Mouse (Mus musculus) hindbrain, embryonic 12.5 days (tissue): ENCODE data around the gene Igfbp2. TPM values are rescaled to one million over a fixed set of nuclear protein-coding genes. Genes with fewer than 3 reads are reported as not detected.

Experiments
- ATAC-seq: fragments of 200-750 bp; cut with Nextera tagmentation; 2 replicates; pipeline ENCODE4 v1.8.0; 2017; ENCODE audit warnings: moderate TSS enrichment; ENCODE audit not compliant: low FRiP score
- H3K27ac ChIP-seq: fragments of 300-500 bp; sonication (generic); 2 replicates; pipeline ENCODE4 v1.5.1; 2016; ENCODE audit warnings: mild to moderate bottlenecking
- H3K27me3 ChIP-seq: fragments of 300-500 bp; sonication (generic); 2 replicates; pipeline ENCODE4 v1.6.1; 2016; ENCODE audit warnings: mild to moderate bottlenecking
- H3K36me3 ChIP-seq: fragments of 300-500 bp; sonication (generic); 2 replicates; pipeline ENCODE4 v1.6.1; 2016; ENCODE audit warnings: mild to moderate bottlenecking
- H3K4me1 ChIP-seq: fragments of 300-500 bp; sonication (generic); 2 replicates; pipeline ENCODE4 v1.6.1; 2016
- H3K4me2 ChIP-seq: fragments of 300-500 bp; sonication (generic); replicated peaks from 2 replicates; pipeline ENCODE4 v1.6.1; 2016; ENCODE audit warnings: mild to moderate bottlenecking
- H3K4me3 ChIP-seq: fragments of 300-500 bp; sonication (generic); 2 replicates; pipeline ENCODE4 v1.5.1; 2016; ENCODE audit warnings: mild to moderate bottlenecking
- H3K9ac ChIP-seq: fragments of 300-500 bp; sonication (generic); 2 replicates; pipeline ENCODE4 v1.6.1; 2016; ENCODE audit warnings: mild to moderate bottlenecking, moderate library complexity
- H3K9me3 ChIP-seq: fragments of 300-500 bp; sonication (generic); replicated peaks from 2 replicates; pipeline ENCODE4 v1.6.1; 2016; ENCODE audit warnings: mild to moderate bottlenecking
- WGBS: fragments of 180-500 bp; shearing (Covaris S2); methylation state at CpG from one replicate; pipeline ENCODE4 v1.1.7; 2016; 5-methylcytosine and 5-hydroxymethylcytosine counted together
- polyA plus RNA-seq: library from polyadenylated mRNA; unstranded; fragments of >200 nt; fragmentation: Nextera tagmentation; extraction: Ambion mirVana; gene quantifications from 2 replicates; pipeline ENCODE4 v1.2.1, GENCODE M21; 2016

Gene Igfbp2
- polyA plus RNA-seq, 1 experiment from 2014 or later: 548 TPM

GRCm38 (mm10) chr1:72805037-72805436 lies 19.3 kb upstream of the Igfbp2 start:
- no peaks in the 10 kb centered on the region for H3K36me3 ChIP-seq
- peak overlapping the region; percentile 72 for H3K27ac ChIP-seq
- ATAC-seq: no peak; the same call in 1 of the 2 replicates
- H3K4me2 ChIP-seq: no peak overlapping the region
- H3K9ac ChIP-seq: no peak overlapping the region
- no peaks in the 10 kb centered on the region for H3K9me3 ChIP-seq
- H3K4me3 ChIP-seq: no peak overlapping the region
- 23% methylated on average over 8 of the region's 8 CpGs for WGBS
- peaks cover 13% of the 10 kb centered on the region for H3K4me1 ChIP-seq
- no peaks in the 10 kb centered on the region for H3K27me3 ChIP-seq

GRCm38 (mm10) chr1:72805476-72806043 lies 18.7 kb upstream of the Igfbp2 start:
- Histone ChIP-seq H3K27ac (peak overlapping the region; percentile 72), H3K27me3 (no peaks in the 10 kb centered on the region), H3K9me3 (peaks cover under 1% of the 10 kb centered on the region), H3K4me1 (peaks cover 13% of the 10 kb centered on the region), H3K9ac (peak overlapping the region; percentile 23; the same call in 1 of the 2 replicates), H3K36me3 (no peaks in the 10 kb centered on the region), H3K4me3 (no peak overlapping the region), H3K4me2 (0 out of 2 replicates have a peak overlapping the region, but pooled peaks have one; percentile 11)
- WGBS: 10% methylated on average over 4 of the region's 4 CpGs
- peak; percentile 53 for ATAC-seq

- Histone ChIP-seq H3K4me3 (no peak overlapping the region), H3K4me1 (peaks cover 13% of the 10 kb centered on the region), H3K36me3 (no peaks in the 10 kb centered on the region), H3K4me2 (peak overlapping the region; percentile 11; the same call in 1 of the 2 replicates), H3K27me3 (no peaks in the 10 kb centered on the region), H3K27ac (peak overlapping the region; percentile 72), H3K9me3 (peaks cover 6% of the 10 kb centered on the region), H3K9ac (peak overlapping the region; percentile 23; the same call in 1 of the 2 replicates)
- peak; percentile 89 for ATAC-seq
- 6% methylated on average over 11 of the region's 11 CpGs for WGBS
These were observed 18.2 kb upstream of the Igfbp2 start for GRCm38 (mm10) chr1:72806044-72806584.

GRCm38 (mm10) chr1:72809304-72809703 lies 15.0 kb upstream of the Igfbp2 start:
- Histone ChIP-seq H3K27me3 (no peaks in the 10 kb centered on the region), H3K9me3 (peaks cover 10% of the 10 kb centered on the region), H3K4me2 (no peak overlapping the region), H3K36me3 (no peaks in the 10 kb centered on the region), H3K9ac (no peak overlapping the region), H3K27ac (no peak overlapping the region), H3K4me3 (no peak overlapping the region), H3K4me1 (peaks cover 30% of the 10 kb centered on the region)
- WGBS: 93% methylated on average over 7 of the region's 7 CpGs
- no peak for ATAC-seq

- Histone ChIP-seq H3K36me3 (no peaks in the 10 kb centered on the region), H3K27ac (no peak overlapping the region), H3K4me3 (no peak overlapping the region), H3K4me2 (no peak overlapping the region), H3K4me1 (peaks cover 37% of the 10 kb centered on the region), H3K9ac (no peak overlapping the region), H3K27me3 (no peaks in the 10 kb centered on the region), H3K9me3 (peaks cover 10% of the 10 kb centered on the region)
- 91% methylated on average over 7 of the region's 7 CpGs for WGBS
- no peak for ATAC-seq
These were observed 14.2 kb upstream of the Igfbp2 start for GRCm38 (mm10) chr1:72809951-72810675.

GRCm38 (mm10) chr1:72811061-72811460 lies 13.2 kb upstream of the Igfbp2 start:
- Histone ChIP-seq H3K4me1 (peaks cover 36% of the 10 kb centered on the region), H3K4me2 (no peak overlapping the region), H3K9ac (no peak overlapping the region), H3K36me3 (no peaks in the 10 kb centered on the region), H3K27ac (no peak overlapping the region), H3K4me3 (no peak overlapping the region), H3K27me3 (no peaks in the 10 kb centered on the region), H3K9me3 (peaks cover 10% of the 10 kb centered on the region)
- 91% methylated on average over 3 of the region's 3 CpGs for WGBS
- ATAC-seq: no peak

- peak; percentile 42 for ATAC-seq
- no peak overlapping the region for H3K9ac ChIP-seq
- H3K27ac ChIP-seq: peak overlapping the region; percentile 63
- peaks cover 30% of the 10 kb centered on the region for H3K4me1 ChIP-seq
- WGBS: 25% methylated on average over 5 of the region's 5 CpGs
- peaks cover 10% of the 10 kb centered on the region for H3K9me3 ChIP-seq
- H3K27me3 ChIP-seq: peaks cover 3% of the 10 kb centered on the region; the same call in 1 of the 2 replicates
- H3K4me2 ChIP-seq: no peak overlapping the region
- no peak overlapping the region for H3K4me3 ChIP-seq
- H3K36me3 ChIP-seq: no peaks in the 10 kb centered on the region
These were observed 11.1 kb upstream of the Igfbp2 start for GRCm38 (mm10) chr1:72813089-72813638.

GRCm38 (mm10) chr1:72813639-72814403 lies 10.5 kb upstream of the Igfbp2 start:
- peak; percentile 49 for ATAC-seq
- Histone ChIP-seq H3K36me3 (no peaks in the 10 kb centered on the region), H3K4me2 (no peak overlapping the region), H3K9me3 (peaks cover 10% of the 10 kb centered on the region), H3K4me3 (no peak overlapping the region), H3K27ac (peak overlapping the region; percentile 63), H3K27me3 (peaks cover 3% of the 10 kb centered on the region; the same call in 1 of the 2 replicates), H3K4me1 (peaks cover 30% of the 10 kb centered on the region), H3K9ac (0 out of 2 replicates have a peak overlapping the region, but pooled peaks have one; percentile 19)
- WGBS: 1% methylated on average over 6 of the region's 6 CpGs

GRCm38 (mm10) chr1:72815184-72815583 lies 9.1 kb upstream of the Igfbp2 start:
- no peak for ATAC-seq
- Histone ChIP-seq H3K4me1 (peaks cover 30% of the 10 kb centered on the region), H3K36me3 (no peaks in the 10 kb centered on the region), H3K9ac (no peak overlapping the region), H3K9me3 (peaks cover 10% of the 10 kb centered on the region), H3K27me3 (peaks cover 3% of the 10 kb centered on the region; the same call in 1 of the 2 replicates), H3K4me2 (no peak overlapping the region), H3K4me3 (no peak overlapping the region), H3K27ac (no peak overlapping the region)
- WGBS: 55% methylated on average over 5 of the region's 5 CpGs

- Histone ChIP-seq H3K4me3 (no peak overlapping the region), H3K27ac (no peak overlapping the region), H3K27me3 (peaks cover 3% of the 10 kb centered on the region; the same call in 1 of the 2 replicates), H3K4me2 (no peak overlapping the region), H3K36me3 (no peaks in the 10 kb centered on the region), H3K4me1 (peaks cover 30% of the 10 kb centered on the region), H3K9me3 (peaks cover 9% of the 10 kb centered on the region), H3K9ac (no peak overlapping the region)
- no peak for ATAC-seq
- WGBS: 84% methylated on average over 3 of the region's 3 CpGs
These were observed 8.7 kb upstream of the Igfbp2 start for GRCm38 (mm10) chr1:72815616-72816015.

GRCm38 (mm10) chr1:72819995-72820394 lies 4.3 kb upstream of the Igfbp2 start:
- no peak overlapping the region for H3K27ac ChIP-seq
- no peak overlapping the region for H3K9ac ChIP-seq
- H3K36me3 ChIP-seq: no peaks in the 10 kb centered on the region
- ATAC-seq: no peak
- no peaks in the 10 kb centered on the region for H3K9me3 ChIP-seq
- H3K4me3 ChIP-seq: no peak overlapping the region
- H3K27me3 ChIP-seq: peaks cover 3% of the 10 kb centered on the region
- peaks cover 14% of the 10 kb centered on the region for H3K4me1 ChIP-seq
- 90% methylated on average over 6 of the region's 6 CpGs for WGBS
- no peak overlapping the region for H3K4me2 ChIP-seq

GRCm38 (mm10) chr1:72822893-72823292 lies 1.4 kb upstream of the Igfbp2 start:
- ATAC-seq: no peak
- peaks cover 30% of the 10 kb centered on the region for H3K4me1 ChIP-seq
- no peak overlapping the region for H3K27ac ChIP-seq
- WGBS: 62% methylated on average over 10 of the region's 10 CpGs
- no peak overlapping the region for H3K4me2 ChIP-seq
- H3K4me3 ChIP-seq: no peak overlapping the region
- no peak overlapping the region for H3K9ac ChIP-seq
- no peaks in the 10 kb centered on the region for H3K9me3 ChIP-seq
- no peaks in the 10 kb centered on the region for H3K36me3 ChIP-seq
- H3K27me3 ChIP-seq: no peaks in the 10 kb centered on the region; the same call in 1 of the 2 replicates
